Mouse (Mus musculus) bone marrow, adult 2 months (tissue): ENCODE results near the gene Gadd45gip1.

ENCODE experiments used
- CTCF ChIP-seq: fragments of 200-500 bp; IDR thresholded peaks from 2 replicates; pipeline ENCODE4 v1.5.1; 2011; ENCODE audit warnings: low read length, control low read depth; ENCODE audit not compliant: control insufficient read depth, insufficient read depth
- POLR2A ChIP-seq: fragments of 200-500 bp; IDR thresholded peaks from 2 replicates; pipeline ENCODE4 v1.6.1; 2011; ENCODE audit warnings: low read depth, mild to moderate bottlenecking, control low read depth, low read length, borderline replicate concordance; ENCODE audit not compliant: control insufficient read depth

- 0 out of 2 replicates have a peak, but pooled peaks have one; percentile 3 for TF ChIP-seq CTCF
- TF ChIP-seq POLR2A: no peak
Observed at GRCm38 (mm10) chr8:84798446-84799135, 32.7 kb upstream of the Gadd45gip1 start.
